Mouse (Mus musculus) mouse embryonic stem cell (cell line): ENCODE data around the gene Abl2.

Source experiments
- in situ Hi-C, 2 experiments: fragments of 300-500 bp; cut with MboI; formaldehyde crosslinking; loops; 1 replicate in 1 of 2; 3 replicates in 1 of 2; pipeline ENCODE4 v1.14.3; 2019 to 2020; ENCODE audit warnings: low sequenced_read_pairs in 2 of 2, low pct_unique_long_range_greater_than_20kb in 1 of 2, mixed read lengths in 1 of 2; ENCODE audit not compliant: unreplicated experiment in 1 of 2

The Abl2 gene

GRCm38 (mm10) chr1:156569615-156570014, 11.0 kb downstream of the Abl2 start:
- in situ Hi-C loops, result no loop called here

- in situ Hi-C loops, result no loop called here
Observed at GRCm38 (mm10) chr1:156572952-156573351, 14.4 kb downstream of the Abl2 start.

- in situ Hi-C loops, result no loop called here
Observed at GRCm38 (mm10) chr1:156581149-156581548, 22.6 kb downstream of the Abl2 start.

DNA sequence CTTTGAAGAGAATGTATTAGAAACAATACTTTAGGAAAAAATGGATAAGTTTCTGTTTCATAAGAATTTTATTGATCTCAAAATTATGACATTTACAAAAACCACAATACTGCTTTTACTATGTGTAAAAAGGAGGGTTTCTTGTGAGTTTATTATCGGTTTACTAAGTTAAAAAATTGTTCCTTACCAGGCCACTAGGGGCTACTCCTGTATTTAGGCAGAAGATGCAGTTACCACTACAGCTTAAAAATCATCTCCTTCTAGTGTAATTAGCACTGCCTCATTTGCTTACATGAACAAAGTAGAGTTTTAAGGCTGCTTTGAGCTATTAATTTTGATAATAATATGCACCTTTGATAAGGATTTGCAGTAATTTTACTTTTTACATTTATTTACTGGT, 25.6 kb downstream of the Abl2 start:
- in situ Hi-C loops, result no loop called here

GRCm38 (mm10) chr1:156585512-156585911, 26.9 kb downstream of the Abl2 start:
- in situ Hi-C loops, result no loop called here

- in situ Hi-C loops, result no loop called here
Observed at GRCm38 (mm10) chr1:156589811-156590305, 31.3 kb downstream of the Abl2 start.

DNA sequence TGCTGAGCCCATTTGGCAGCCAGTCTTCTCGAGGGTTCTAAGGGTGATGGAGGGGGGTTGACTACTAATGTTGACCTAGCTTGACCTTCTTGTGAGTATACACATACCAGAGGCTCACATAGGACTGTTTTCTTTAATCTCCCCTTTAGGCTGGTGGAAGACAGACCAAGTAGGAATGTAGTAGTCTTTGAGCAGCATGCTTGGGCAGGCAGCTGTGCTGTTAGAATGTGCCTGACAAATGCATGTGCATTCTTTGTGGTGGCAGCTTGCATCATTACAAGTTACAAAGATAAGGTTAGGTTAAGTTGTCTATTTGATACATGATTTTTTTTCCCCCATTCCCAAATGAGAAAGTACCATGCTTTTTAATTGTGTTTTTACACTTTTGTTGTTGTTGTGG, 31.8 kb downstream of the Abl2 start:
- in situ Hi-C loops, result no loop called here

- in situ Hi-C loops, result no loop called here
Observed at GRCm38 (mm10) chr1:156593267-156593666, 34.7 kb downstream of the Abl2 start.

DNA sequence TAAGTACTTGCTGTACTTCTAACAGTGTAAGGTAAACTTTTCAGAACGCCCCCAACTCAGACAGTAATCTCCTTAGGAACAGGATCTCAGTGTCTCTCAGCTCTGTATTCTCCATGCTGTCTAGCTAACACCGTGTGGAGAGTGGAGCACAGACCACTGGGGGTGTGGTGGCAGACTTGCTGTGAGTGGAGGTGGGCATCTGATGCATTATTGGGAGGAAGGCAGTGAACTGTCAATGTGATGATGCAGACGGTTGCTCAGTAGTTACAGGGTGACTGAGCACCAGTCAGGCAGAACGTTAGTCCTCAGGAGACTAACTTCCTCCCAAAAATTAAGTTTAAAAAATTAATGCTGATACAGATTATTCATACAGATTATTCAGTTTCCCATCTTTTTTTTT, 38.5 kb downstream of the Abl2 start:
- in situ Hi-C loops, result no loop called here

DNA sequence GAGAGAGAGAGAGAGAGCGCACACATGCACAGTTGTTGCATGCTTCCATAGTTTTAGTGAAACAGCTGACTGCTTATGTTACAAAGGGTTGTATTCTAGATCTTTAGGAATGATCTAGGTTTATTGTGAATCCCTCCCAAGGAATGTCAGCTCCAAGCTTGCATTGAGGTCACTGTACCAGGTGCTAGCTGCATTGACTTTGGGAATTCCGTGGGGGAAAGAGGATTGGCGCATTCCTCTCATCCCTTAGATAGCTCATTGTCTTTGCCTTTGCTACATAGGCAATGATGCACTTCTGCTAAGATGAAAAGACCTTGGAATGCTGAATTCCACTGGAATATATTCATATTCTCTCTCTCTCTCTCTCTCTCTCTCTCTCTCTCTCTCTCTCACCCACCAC, 44.0 kb downstream of the Abl2 start:
- in situ Hi-C loops, result no loop called here

DNA sequence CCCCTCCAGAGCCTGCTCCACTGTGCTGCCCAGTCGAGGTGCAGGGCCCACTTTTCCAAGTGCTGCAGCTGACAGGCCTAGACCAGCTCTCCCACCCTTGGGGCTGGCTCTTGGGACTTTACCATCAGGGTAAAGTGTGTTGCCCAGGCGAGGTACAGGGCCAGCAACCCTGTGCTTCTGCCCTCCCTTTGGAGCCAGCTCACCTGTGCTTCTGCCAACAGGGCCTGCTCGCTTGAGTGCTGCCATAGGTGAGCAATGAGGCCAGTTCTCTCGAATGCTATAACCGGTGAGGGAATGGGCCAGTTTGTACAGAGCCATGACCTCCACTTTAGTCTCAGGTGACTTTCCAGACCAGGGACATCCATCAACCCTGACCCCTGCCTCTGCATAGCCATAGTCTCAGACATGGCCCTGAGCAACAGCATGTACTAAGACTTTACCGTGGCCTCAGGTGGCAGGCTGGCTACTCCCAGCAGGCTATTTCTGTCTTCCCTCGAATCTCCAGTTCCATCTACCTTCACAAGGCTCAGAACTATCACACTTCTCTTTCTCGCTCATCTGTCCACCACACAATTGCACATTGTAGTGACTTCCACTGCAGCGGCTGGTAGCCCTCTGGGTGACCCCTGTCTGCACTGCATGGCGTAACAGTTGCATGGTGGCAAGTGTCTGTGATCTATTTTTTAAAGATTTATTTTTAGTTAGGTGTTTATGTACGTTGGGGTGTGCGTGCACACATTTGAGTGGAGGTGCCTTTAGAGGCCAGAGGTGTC, 46.7 kb downstream of the Abl2 start:
- in situ Hi-C loops, result no loop called here

DNA sequence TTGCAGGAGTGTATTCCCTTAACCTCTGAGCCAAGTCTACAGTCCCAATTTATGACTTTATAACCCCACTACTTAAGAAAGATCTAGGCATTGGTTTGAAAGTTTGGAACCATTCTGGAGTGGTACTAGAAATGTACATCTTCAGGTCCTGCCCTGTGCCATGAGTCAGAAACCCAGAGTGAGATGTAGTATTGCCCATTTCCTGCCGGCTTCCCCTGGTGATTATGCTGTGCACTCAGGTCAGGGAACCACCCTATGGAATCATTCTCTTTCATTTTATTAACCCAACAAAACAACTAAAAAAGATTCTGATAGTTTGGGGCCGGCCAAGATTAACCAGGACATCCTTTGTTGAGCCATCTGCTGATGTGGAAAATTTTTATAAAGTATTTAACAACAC, 47.4 kb downstream of the Abl2 start:
- in situ Hi-C loops, result no loop called here

GRCm38 (mm10) chr1:156608496-156608895, 49.9 kb downstream of the Abl2 start:
- in situ Hi-C loops, result no loop called here

DNA sequence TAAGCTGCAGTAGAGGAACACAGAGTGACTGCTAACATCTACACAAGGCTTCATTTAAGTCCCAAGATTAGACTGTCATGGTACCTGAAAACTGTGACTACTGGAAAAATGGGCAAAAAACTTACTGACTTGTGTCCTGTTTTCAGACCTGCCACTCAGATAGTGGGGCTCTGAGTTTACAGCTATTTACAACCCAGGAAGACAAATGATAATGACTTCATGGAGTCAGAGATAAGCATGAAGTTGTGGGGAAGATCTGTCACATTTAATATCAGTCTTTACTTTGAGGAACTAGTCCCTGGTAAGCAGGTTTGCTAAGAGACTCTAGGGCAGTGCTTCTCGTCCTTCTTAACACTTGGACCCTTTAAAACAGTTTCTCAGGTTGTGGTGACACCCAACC, 51.7 kb downstream of the Abl2 start:
- in situ Hi-C loops, result no loop called here

DNA sequence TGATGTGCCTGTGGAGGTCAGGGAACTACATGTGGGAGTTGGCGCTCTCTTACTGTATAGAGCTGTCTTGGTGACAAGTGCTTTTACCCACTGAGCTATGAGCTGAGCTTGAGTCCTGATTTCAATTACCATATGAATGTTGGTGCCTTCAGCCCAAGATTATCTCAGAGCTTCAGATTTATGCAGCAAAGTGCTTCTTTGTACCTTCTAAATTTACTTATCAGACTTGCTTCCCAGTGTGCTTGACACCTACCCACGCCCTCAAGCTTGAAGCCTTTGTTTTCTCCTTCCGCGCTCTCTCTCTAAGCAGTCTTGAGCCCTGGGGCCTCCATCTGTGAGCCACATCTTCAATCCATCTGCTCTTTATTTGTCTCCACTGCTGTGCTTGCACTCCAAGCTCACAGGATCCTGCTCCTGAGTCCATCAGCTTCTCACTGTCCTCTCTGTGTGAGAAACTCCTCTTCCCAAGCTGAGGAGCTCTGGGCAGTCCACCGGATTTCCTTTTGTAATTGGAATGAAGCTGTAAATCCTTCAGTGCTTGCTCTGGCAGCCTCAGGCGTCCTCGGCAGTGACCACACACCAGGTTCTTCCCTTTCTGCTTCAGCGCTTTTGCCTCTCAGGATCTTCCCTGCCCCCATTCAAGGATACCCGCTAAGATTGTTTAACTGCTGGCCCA, 55.4 kb downstream of the Abl2 start:
- in situ Hi-C loops, result no loop called here

DNA sequence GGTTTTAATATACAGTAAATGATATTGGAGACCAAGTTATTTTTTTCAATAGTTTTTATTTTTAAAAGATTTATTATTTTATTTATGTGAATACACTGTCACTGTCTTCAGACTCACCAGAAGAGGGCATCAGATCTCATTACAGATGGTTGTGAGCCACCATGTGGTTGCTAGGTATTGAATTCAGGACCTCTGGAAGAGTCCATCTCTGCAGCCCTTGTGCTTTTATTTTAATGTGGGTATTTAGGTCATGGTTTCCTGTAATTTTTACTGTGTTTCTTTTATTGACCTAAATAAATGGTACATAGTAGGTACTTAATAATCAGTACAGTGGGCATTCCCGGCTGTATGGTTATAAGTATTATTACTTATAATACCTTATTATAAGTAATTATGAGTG, 56.1 kb downstream of the Abl2 start:
- in situ Hi-C loops, result no loop called here

DNA sequence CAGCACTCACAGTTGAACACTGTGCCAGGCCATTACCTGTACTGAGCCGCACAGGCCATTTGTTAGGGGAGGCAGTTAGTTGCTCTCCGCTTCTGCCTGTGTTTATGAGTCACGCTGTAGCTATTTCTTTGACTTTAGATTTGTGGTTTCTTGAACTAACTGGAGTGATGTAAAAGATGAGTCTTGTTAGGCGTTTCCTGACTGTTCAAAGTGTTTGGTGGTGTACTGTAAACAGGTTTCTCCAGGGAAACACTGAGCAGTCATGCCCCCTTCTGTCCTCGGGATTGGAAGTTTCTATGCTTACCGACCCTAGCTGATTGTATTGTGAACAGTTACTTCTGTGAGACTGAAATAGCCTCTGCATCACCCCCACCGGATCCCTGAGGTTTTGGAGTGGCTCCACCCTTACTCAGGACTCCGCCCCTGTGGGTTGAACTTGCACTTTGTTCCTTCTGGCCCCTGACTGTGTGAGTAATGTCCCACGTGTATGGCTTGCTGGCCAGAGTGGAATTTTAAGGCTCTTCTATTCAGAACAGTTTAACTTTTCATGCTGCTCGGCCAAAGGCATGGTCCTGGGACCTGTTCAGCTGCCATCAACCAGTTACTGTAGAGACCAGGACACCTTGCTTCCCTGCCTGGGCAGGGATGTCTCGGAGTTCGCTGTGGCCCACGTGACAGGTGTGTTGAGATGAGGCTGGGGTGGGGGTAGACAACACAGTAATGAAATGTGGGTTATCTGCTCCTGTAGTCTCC, 57.0 kb downstream of the Abl2 start:
- in situ Hi-C loops, result no loop called here

- in situ Hi-C loops, result no loop called here
Observed at GRCm38 (mm10) chr1:156616989-156617598, 58.5 kb downstream of the Abl2 start.

GRCm38 (mm10) chr1:156617811-156618210, 59.2 kb downstream of the Abl2 start:
- in situ Hi-C loops, result no loop called here
